Mouse (Mus musculus) right cerebral cortex, postnatal 10 days (tissue): ENCODE results near the gene Olfr458.
"Not testable (repeated sequence)": the region's sequence is repeated elsewhere in the genome, so short reads cannot be mapped to it uniquely, and the experiment has no call there.

ENCODE experiments used
- DNase-seq, 2 experiments: peaks; one replicate each; pipeline ENCODE4 v3.0.0; 2021; ENCODE audit warnings: low spot score in 2 of 2

Gene Olfr458

GRCm38 (mm10) chr6:42465096-42465495, at the start of gene Olfr458:
TSS of gene Olfr458 (minus strand) at chr6:42465196.
- DNase-seq: no peak

DNA sequence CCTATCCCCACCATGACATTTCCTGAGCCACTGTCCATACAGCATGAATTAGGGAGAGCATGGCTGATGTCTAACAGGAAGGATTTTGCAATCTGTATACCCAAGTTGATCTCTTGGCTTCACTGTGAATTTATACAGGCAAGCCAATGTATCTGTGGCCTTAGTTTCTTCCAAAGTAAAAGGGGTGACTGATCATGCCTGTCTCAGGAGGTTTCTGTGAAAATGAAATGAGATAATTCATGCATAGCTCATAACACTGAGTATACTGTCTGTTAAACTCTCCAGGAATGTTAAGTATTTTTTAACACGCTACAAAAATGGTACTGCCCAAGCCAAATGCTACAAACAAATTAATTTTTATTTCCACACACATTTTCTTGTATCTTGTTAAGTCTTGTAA, 48.5 kb upstream of the Olfr458 start:
- DNase-seq: no peak

DNA sequence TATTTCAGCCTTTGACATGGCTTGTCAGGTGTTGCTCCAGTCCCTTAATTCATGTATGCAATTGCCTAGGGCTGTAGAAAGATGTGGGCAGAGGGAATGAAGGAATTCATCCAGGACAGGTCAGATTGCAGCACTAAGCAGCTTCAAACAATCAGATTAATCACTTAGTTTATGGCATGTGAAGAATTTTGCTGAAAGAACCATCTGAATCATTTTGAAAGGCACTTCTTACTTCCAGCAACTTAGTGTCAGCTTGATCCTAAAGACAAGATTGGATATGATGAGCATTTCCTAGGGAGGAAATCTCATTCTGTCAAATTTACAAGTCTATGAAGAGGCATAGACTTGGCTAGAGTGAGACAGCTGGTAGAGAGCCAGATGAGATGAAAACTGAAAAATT, 44.3 kb upstream of the Olfr458 start:
- no peak for DNase-seq

DNA sequence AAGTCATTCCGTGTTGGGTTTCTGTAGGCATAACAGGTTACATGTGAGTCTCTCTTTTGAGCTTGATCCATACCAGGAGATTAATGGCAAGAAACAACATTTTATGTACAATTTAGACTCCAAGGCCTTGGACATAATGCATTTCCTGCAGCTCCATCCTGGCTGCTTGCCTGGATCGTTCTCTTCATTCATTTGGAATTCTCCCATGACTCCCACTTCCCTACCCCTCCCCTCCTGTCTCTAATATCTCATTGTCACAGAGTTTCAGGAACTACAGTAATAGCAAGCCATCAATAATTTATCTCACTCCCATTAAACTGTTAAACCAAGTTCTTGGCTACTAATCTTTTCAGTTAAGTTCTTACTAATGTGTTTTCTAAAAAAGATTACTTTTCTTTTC, 38.5 kb upstream of the Olfr458 start:
- no peak for DNase-seq

GRCm38 (mm10) chr6:42489731-42490130, 24.7 kb upstream of the Olfr458 start:
- no peak for DNase-seq

DNA sequence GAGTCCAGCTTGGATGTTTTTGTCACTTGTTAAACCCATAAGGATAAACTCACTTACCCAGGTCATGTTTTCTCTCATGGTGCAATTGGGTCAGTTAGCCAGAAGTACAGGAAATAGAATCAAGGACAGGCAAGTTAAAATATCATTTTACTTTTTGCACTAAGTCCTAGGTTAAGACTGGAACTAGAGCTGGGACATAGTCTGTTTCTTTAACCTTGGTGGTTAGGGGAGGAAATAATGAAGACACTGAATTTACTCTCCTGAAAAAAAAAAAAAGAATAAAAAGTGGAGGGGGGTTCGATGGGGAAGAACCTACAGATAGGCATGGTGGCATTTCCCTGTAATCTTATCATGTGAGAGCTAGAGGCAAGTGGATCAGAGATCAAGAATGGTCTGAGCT, 22.1 kb upstream of the Olfr458 start, which contains the start of gene Olfr456:
Gene Olfr456 (minus strand): TSS at position 101 of the 400 bp plus-strand sequence.
- no peak for DNase-seq

- DNase-seq: no peak
Measured at GRCm38 (mm10) chr6:42484633-42485032, 19.6 kb upstream of the Olfr458 start.

- DNase-seq: no peak
Measured at GRCm38 (mm10) chr6:42476235-42476634, 11.2 kb upstream of the Olfr458 start, which contains the start of gene Olfr457. TSS of gene Olfr457 (minus strand) at chr6:42476335.

GRCm38 (mm10) chr6:42471298-42471697, 6.3 kb upstream of the Olfr458 start:
- DNase-seq: not testable (repeated sequence)

DNA sequence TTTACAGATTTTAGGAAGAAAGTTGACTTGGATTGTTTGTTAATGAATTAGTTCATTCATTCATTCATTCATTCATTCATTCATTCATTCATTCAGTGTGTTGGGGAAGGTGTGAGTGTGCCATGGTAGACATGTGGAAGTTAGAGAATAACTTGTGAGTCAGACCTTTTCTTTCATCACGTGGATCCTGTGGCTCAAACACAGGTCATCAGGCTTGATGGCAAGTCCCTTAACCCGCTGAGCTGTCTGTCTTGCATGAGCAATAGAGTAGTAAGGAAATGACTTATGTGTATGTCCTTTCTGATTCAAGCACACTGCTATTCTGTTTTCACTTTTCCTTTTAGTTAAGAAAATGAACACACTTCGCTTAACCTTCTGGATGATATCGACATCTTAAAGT, 5.5 kb upstream of the Olfr458 start:
- no peak for DNase-seq

GRCm38 (mm10) chr6:42447381-42447780, 17.6 kb downstream of the Olfr458 start:
- no peak for DNase-seq

GRCm38 (mm10) chr6:42444491-42444890, 20.5 kb downstream of the Olfr458 start:
- DNase-seq: no peak

DNA sequence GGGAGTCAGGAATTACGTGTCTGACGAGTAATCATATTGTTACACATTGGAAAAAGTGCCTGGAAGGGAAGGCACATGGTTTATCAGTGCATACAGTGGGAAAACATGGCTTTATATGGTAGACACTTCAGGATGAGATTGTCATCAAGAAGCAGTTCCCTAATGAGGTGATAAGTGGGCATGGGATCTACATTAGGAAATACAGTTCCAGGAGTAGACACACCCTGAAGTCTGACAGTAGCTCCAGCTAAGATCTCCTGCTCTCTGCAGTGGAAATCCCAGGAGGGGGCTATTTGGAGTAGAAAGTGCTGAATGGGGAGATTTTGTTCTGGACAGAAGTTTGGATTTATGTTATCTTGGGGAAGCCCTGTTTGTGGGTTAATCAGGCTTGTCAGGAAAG, 23.6 kb downstream of the Olfr458 start:
- DNase-seq: no peak

- DNase-seq: no peak
Measured at GRCm38 (mm10) chr6:42435490-42435889, 29.5 kb downstream of the Olfr458 start.

DNA sequence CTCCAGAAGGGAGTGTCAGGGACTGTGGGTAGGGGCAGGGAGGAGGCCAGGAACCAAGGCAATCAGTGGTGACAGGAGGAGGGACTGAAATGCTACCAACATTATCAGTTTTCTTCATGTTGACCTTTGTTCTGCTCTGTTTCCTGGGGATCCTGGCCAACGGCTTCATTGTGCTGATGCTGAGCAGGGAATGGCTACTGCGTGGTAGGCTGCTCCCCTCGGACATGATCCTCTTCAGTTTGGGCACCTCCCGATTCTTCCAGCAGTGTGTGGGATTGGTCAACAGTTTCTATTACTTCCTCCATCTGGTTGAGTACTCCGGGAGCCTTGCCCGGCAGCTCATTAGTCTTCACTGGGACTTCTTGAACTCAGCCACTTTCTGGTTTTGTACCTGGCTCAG, 30.6 kb downstream of the Olfr458 start, which contains the start of gene Tas2r126:
Gene Tas2r126 (plus strand): TSS at position 90 of the 400 bp plus-strand sequence.
- no peak for DNase-seq

- DNase-seq: no peak
Measured at GRCm38 (mm10) chr6:42433554-42433953, 31.4 kb downstream of the Olfr458 start.

- no peak for DNase-seq
Measured at GRCm38 (mm10) chr6:42426337-42426736, 38.7 kb downstream of the Olfr458 start.

GRCm38 (mm10) chr6:42424472-42424871, 40.5 kb downstream of the Olfr458 start:
- no peak for DNase-seq

DNA sequence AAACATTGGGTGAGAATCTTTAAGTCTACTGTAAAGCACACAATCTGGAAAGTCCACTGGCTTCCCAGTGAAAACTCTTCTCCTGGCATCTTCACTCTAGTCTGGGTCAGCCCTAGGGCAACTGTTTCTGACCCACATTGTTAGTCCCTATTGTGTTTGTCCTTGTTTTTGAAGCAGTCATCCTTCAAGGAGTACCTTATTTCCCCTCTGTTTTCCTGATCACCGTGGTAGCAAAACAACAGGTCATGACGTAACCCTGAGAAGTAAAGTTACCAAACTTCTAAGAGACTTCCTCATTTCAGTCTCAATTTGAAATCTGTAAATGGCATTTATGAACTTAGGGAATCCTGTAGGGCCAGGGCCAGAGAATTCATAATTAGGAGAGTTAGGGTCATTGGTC, 43.6 kb downstream of the Olfr458 start:
- no peak for DNase-seq

DNA sequence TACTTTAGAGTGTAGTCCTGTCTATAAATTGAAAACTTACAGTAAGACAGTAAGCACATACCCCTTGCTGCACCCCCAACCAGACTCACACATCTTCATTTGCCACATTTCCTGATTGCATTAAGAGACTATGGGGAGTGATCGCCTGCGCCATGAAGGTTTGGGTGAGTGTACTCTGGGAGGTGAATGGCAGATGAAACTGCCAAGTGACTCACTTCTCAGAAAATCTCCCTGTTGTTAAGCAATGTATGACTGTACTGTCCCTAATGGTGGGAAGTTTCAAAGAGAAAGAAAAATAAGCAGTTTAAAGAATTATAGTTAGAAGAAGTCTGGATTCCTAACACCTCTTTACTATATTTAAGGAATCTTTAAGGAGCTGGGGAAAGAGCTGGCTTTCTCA, 45.6 kb downstream of the Olfr458 start:
- no peak for DNase-seq
